Mouse (Mus musculus): Measurements from ENCODE around the gene Spon1.

- no peak for TF ChIP-seq POLR2A (IDR thresholded peaks at IDR 0.05; ENCODE audit: borderline replicate concordance, insufficient read depth, low read length)
- no peak for TF ChIP-seq CTCF (IDR thresholded peaks at IDR 0.05; ENCODE audit: borderline replicate concordance, insufficient read depth, low read depth, low read length)
Measured at GRCm38 (mm10) chr7:114083760-114084159, 318.0 kb downstream of the Spon1 start.

Measured in cerebellum, adult 2 months (tissue).